Mouse (Mus musculus) liver, adult 10 weeks (tissue): ENCODE measurements around the gene Cdh15. TPM values are rescaled to one million over a fixed set of nuclear protein-coding genes. Genes with fewer than 3 reads are reported as not detected.

Experiments used
- polyA plus RNA-seq: library from polyadenylated mRNA; stranded (reverse); fragments of 350-450 nt; fragmentation: Illumina TruSeq; extraction: RNeasy Lipid Tissue Mini Kit (QIAGEN cat#74804); gene quantifications from one replicate; pipeline ENCODE4 v1.2.3, GENCODE M21; 2014; ENCODE audit warnings: low read depth, low replicate concordance

Cdh15 gene
- polyA plus RNA-seq, result not detected

DNA sequence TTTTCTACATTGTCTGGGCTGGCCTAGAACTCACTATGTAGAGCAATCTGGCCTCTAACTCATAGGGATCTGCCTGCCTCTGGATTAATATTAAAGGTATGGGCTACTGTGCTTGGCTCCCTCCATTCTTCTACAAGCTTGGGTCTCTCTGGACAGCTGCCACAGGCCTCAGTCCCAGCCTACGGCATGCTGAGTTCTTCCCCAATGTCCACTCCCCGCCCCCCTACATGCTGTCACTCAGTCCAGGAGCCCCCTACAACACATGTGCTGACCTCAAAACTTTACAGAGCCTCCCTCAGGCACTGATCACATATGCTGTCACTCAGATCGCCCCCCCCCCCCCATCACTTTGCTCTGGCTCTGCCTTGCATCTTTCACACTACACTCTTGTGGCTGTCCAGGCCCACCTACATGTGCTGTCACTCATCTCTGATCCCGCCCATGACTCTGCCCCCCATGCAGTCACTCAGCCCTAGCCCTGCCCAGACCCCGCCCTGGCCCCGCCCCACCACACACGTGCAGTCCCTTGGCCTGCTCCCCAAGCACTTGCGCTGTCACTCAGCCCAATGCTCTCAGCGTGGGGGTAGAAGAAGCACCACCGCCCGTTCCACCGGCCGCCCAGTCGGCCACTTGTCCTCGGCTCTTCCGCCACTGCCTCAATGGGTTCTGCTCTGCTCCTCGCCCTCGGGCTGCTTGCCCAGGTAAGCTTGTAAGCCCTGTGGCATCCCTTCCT, at the start of gene Cdh15:
Gene Cdh15 (plus strand): TSS at position 138 of the 733 bp plus-strand sequence.

Other genes starting within 250 kb of the Cdh15 start
- 0.48 TPM for gene Galns, start 236.5 kb upstream of the Cdh15 start, polyA plus RNA-seq
- gene Trappc2l, start 236.3 kb upstream of the Cdh15 start, polyA plus RNA-seq, result 3.3 TPM
- gene Pabpn1l, start 225.2 kb upstream of the Cdh15 start, polyA plus RNA-seq, result not detected
- gene Cbfa2t3, start 148.9 kb upstream of the Cdh15 start, polyA plus RNA-seq, result 0.48 TPM
- gene Acsf3, start 72.5 kb upstream of the Cdh15 start, polyA plus RNA-seq, result 1.9 TPM
- 13.5 TPM for gene Ankrd11, start 194.3 kb downstream of the Cdh15 start, polyA plus RNA-seq
- 8.2 TPM for gene Spg7, start 215.0 kb downstream of the Cdh15 start, polyA plus RNA-seq